Mouse (Mus musculus) lung, adult 2 months (tissue): ENCODE results near the gene Nphp1. TPM values are rescaled to one million over a fixed set of nuclear protein-coding genes. Genes with fewer than 3 reads are reported as not detected.

Experiments used
- DNase-seq: peaks from one replicate; pipeline ENCODE4 v3.0.0; 2022
- H3K4me1 ChIP-seq: fragments of 200-500 bp; 2 replicates; pipeline ENCODE4 v1.6.1; 2011; ENCODE audit warnings: low read length; ENCODE audit not compliant: control insufficient read depth, insufficient read depth
- H3K4me3 ChIP-seq: fragments of 200-500 bp; replicated peaks from 2 replicates; pipeline ENCODE3; 2011; ENCODE audit warnings: low read depth, mild to moderate bottlenecking, control low read depth, low read length; ENCODE audit errors: extremely low read depth
- CTCF ChIP-seq: fragments of 200-500 bp; IDR thresholded peaks from 2 replicates; pipeline ENCODE4 v1.5.1; 2011; ENCODE audit warnings: mild to moderate bottlenecking, low read length, control low read depth; ENCODE audit not compliant: insufficient read depth
- POLR2A ChIP-seq: fragments of 200-500 bp; IDR thresholded peaks from 2 replicates; pipeline ENCODE4 v1.6.1; 2011; ENCODE audit warnings: low read depth, mild to moderate bottlenecking, control low read depth, low read length, borderline replicate concordance; ENCODE audit errors: extremely low read depth
- WGBS: fragments of 180-500 bp; shearing (Covaris S2); methylation state at CpG from one replicate; pipeline ENCODE4 v1.1.7; 2018; 5-methylcytosine and 5-hydroxymethylcytosine counted together
- polyA plus RNA-seq: library from polyadenylated mRNA; depleted of rRNA; stranded (reverse); fragments of >200 nt; gene quantifications from 2 replicates; pipeline ENCODE4 v1.2.3, GENCODE M21; 2012

Gene Nphp1
- polyA plus RNA-seq, 1 experiment, result 14.5 TPM

DNA sequence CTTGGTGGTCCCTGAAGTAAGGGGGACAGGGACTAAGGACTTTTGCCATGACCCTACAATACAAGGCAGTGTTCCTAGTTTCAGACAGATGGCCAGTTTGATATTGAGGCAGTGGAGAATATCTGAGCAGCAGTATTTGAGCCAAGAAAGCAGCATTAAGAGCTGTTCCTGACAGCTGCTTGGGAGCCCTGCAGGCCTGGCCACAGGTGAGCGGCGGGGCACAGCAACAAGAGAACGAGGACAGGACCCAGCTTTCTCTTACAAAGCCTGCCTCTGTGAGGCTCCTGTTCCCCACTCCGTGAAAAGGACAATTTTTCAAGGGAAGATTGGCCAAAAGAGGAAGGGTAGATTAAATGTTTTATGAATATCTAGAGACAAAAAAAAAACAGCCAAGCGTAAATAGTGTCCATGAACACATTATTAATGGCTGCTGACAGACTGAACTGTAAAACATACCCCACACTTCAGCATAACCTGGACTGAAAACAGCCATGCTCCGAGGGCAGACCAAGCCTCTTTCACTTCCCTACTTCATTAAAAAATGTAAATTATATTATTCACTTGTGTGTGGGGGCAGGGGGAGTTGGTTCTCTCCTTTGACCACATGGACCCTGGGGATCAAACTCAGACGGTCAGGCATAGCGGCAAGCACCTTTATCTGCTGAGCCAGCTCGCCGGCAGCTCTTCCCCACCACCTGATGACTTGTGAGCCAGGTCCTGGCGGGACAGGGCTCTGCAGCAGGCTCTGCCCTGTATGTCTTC is 36.7 kb downstream of the Nphp1 start:
- no peak for TF ChIP-seq CTCF
- TF ChIP-seq POLR2A, result no peak
- H3K4me3 ChIP-seq, result no peak overlapping the region
- WGBS, result 80% methylated on average over 11 of the region's 11 CpGs
- H3K4me1 ChIP-seq, result no peaks in the 10 kb centered on the region
- DNase-seq, result no peak

DNA sequence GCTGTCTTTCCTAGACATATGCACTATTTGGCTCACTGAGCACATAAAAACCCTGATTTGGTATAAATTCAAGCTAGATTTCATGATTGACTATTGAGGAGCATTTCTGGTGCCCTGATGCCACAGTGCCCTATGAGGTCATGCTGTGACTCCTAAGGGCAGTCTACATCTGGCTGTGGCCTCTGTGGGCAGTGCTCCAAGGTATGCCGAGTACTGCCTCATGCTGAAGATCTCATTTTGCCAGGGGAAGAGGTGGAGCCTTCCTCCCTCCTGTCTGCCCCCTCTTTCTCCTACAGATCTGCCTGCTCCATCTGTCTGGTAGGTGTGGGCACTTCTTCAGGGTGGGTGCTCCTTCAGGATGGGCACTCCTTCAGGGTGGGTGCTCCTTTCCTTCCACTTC is 39.3 kb downstream of the Nphp1 start:
- Histone ChIP-seq H3K4me1 (no peaks in the 10 kb centered on the region), H3K4me3 (no peak overlapping the region)
- DNase-seq, result no peak
- WGBS, result 17% methylated on average over 1 of the region's 1 CpGs
- TF ChIP-seq POLR2A (no peak), CTCF (no peak)

DNA sequence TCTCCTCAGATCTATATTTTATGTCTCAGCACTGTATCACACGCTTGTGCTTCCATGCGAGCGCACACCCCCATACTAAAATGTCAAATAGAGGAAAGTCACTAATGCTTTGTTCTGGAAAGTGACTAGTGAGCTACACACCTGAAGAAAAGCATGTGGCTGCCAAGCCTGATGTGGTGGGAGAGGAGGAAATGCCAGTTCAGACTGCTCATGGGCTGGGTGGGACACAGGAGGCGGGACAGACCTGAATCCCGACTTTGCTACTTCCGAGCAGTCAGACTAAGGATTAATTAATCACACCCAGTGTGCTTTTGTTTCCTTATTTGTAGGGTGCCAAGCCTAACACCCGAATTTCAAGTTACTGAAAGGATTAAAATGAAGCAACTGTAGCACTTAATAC is 40.4 kb downstream of the Nphp1 start:
- Histone ChIP-seq H3K4me1 (peaks cover 5% of the 10 kb centered on the region; the same call in 1 of the 2 replicates), H3K4me3 (no peak overlapping the region)
- no peak for TF ChIP-seq CTCF
- no peak for TF ChIP-seq POLR2A
- WGBS, result 73% methylated on average over 7 of the region's 7 CpGs
- DNase-seq, result no peak

DNA sequence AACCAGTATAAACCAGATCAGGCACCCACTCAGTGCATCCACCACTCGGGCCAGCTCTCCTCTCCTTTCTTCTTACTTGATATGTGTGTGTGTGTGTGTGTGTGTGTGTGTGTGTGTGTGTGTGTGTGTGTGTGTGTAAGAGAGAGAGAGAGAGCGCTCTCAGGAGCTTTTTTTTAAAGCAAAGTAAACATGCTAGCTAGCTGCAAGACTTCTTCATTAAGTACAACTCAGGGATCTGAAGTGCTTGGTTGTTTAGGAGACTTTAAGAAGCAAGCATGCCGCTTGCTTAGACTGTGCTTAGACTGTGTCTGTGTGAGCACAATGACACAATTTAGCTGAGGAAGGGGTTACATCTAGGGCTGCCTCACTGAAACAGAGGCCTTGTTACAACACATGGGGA is 46.1 kb downstream of the Nphp1 start:
- DNase-seq, result no peak
- H3K4me3 ChIP-seq, result no peak overlapping the region
- TF ChIP-seq POLR2A (no peak), CTCF (no peak)
- peaks cover 6% of the 10 kb centered on the region; the same call in 1 of the 2 replicates for H3K4me1 ChIP-seq
- WGBS, result 67% methylated on average over 3 of the region's 3 CpGs

DNA sequence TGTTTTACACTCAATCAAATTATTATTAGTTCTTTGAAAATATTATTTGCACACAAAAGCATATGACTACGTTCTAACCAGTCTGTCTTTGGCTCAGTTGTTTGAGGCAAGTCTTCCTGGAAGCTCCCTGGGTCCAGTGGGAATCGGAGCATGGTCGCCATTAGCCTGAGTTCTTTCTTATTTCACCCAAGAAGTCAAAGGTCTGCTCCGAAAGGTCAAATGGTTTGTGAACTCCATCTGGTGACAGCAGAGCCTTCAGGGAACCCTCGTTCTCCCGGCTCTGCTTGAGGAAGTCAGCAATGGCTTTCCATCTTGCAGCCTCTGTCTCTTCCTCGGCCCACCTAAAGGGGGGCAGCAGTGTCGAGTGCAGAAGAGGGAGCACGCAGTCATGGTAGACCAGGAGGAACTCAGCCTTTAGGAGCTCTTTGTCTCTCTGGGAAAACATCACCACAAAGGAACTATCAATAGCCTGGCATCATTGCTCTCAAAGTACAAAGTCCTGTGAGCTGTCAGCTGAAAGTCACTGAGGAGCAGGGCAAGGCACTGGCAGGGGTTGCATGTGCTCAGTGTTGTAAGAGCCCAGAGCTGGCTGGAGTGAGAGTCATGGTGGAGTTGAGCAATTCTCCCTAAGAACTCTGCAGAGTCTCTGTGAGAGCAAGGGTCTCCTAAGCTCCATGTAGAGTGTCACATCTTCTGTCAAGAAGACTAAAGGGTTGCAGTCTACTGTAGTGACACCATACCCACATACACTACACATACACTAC is 47.8 kb downstream of the Nphp1 start:
- H3K4me1 ChIP-seq, result peaks cover 6% of the 10 kb centered on the region; the same call in 1 of the 2 replicates
- no peak overlapping the region for H3K4me3 ChIP-seq
- 81% methylated on average over 9 of the region's 9 CpGs for WGBS
- no peak for DNase-seq
- TF ChIP-seq CTCF, result no peak
- no peak for TF ChIP-seq POLR2A

DNA sequence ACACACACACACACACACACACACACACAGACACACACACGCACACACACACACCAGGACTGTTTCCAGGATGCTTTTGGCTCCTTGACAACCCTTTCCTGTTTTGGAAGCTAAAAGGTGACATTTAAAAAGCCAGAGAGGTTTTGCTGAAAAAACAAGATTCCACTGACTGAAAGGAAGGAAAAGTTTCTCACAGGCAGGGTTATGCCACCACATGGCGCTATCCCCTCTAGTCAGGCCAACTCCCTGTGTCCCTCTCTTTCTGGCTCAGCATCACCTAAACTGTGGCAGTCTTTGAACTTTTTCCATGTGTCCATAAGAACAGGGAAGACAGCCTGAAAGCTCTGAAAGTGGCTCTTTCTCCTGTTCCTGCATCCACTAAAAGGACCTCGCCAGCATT is 50.8 kb downstream of the Nphp1 start:
- 80% methylated on average over 3 of the region's 3 CpGs for WGBS
- Histone ChIP-seq H3K4me1 (no peaks in the 10 kb centered on the region), H3K4me3 (no peak overlapping the region)
- TF ChIP-seq CTCF, result no peak
- no peak for TF ChIP-seq POLR2A
- DNase-seq, result no peak

DNA sequence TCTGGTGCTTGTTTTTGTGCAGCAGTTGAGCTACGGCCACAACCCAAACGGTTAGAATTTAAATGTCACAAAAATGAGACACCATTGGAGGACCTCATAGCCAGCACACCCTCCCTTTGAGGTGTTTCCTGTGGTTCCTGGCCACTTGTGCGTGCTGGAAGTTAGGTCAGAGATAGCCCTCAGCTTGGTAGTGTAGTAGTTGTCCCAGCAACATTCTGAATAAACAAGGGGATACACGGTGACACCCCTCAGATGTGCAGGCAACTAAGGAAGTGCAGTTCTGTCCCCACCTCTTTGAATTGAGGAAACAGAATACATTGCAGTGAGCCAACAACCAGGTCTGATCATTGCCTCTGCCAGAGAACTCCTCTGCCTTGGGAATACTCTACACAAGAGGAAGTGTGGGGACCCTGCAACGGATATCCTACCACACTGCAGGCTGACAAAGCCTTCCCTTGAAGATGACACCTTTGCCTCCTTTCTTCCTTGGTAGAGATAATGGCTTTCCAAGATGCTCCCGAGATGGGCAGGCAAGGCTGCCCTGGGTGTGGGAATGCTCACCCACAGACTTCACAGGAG is 52.0 kb downstream of the Nphp1 start:
- WGBS, result 45% methylated on average over 6 of the region's 6 CpGs

DNA sequence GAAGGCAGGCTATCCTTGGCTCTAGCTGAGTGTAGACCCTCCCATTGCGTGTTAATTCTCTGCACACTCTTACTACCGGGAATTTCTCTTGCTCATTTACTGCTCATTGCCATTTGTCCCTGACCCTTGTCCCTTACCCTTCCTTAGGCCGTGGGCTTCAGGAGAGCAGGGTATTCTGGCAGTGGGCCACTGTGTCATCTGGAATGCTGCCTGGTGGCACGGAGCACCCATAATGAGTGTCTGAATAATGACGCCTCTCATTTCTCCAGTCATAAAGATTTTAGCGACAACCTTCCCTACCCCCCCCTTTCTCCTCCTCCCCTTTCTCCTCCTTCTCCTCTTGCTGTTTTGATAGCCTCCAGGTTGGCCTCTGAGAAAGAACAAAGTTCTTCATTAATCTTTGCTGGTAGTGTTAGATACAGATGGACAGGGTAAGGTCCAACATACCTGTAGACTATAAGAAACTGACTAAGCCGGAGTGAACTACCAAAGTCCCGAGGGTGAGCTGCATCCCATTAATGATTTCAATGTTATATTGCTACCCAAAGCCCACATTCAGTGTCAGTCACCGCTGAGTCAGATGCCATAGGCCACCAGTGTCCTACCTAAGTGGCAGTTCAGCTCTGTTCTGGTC is 53.1 kb downstream of the Nphp1 start:
- no peak overlapping the region for H3K4me3 ChIP-seq
- 66% methylated on average over 9 of the region's 9 CpGs for WGBS
- DNase-seq, result no peak

More for the DNA sequence above, 52.0 kb downstream of the Nphp1 start:
- Histone ChIP-seq H3K4me1 (no peaks in the 10 kb centered on the region), H3K4me3 (no peak overlapping the region)
- no peak for DNase-seq
- no peak for TF ChIP-seq CTCF
- no peak for TF ChIP-seq POLR2A

DNA sequence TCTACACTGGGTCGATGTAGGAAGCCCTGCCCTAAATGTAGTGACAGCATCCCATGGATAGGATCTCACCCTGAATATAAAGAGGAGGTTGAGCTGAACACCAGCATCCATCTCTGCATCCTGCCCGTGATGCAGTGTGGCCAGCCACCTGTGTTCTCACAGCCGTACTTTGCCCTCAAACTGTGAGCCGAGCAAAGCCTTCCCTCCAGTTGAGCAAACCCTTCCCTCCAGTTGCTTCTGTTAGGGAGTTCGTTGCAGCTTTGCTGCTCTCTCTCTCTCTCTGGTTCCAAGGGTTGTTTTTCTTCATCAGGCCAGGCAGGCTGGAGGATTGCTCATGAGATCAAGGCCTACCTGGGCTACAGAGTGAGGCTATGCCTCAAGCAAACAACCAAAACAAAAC is 53.8 kb downstream of the Nphp1 start:
- Histone ChIP-seq H3K4me1 (no peaks in the 10 kb centered on the region), H3K4me3 (no peak overlapping the region)
- no peak for DNase-seq
- WGBS, result 83% methylated on average over 5 of the region's 5 CpGs
- TF ChIP-seq POLR2A (no peak), CTCF (no peak)

More for the DNA sequence above, 53.1 kb downstream of the Nphp1 start:
- no peak for TF ChIP-seq CTCF
- no peak for TF ChIP-seq POLR2A
- H3K4me1 ChIP-seq, result no peaks in the 10 kb centered on the region
